Mouse (Mus musculus) myocyte (in vitro differentiated cells): ENCODE data around the gene Prok2. TPM values are rescaled to one million over a fixed set of nuclear protein-coding genes. Genes with fewer than 3 reads are reported as not detected.

ENCODE experiments used
- H3K27me3 ChIP-seq: one replicate; pipeline ENCODE4 v1.6.1; 2011; ENCODE audit not compliant: control insufficient read depth, insufficient read depth, insufficient read length
- H3K36me3 ChIP-seq: one replicate; pipeline ENCODE4 v1.6.1; 2011; ENCODE audit not compliant: control insufficient read depth, insufficient read depth
- H3K4me2 ChIP-seq: one replicate; pipeline ENCODE4 v1.6.1; 2011; ENCODE audit warnings: low read depth, control low read depth
- H3K4me3 ChIP-seq: one replicate; pipeline ENCODE4 v1.5.1; 2011; ENCODE audit warnings: mild to moderate bottlenecking, control low read depth, moderate library complexity
- H3K79me2 ChIP-seq: one replicate; pipeline ENCODE4 v1.6.1; 2011; ENCODE audit not compliant: control insufficient read depth, insufficient read depth
- H3ac ChIP-seq: one replicate; pipeline ENCODE4 v1.6.1; 2011; ENCODE audit not compliant: control insufficient read depth, insufficient read length
- CEBPB ChIP-seq: IDR thresholded peaks from 2 replicates; pipeline ENCODE4 v1.6.1; 2011; ENCODE audit warnings: mild to moderate bottlenecking, moderate library complexity; ENCODE audit not compliant: poor library complexity, insufficient read depth, severe bottlenecking
- E2F4 ChIP-seq: IDR thresholded peaks from one replicate; pipeline ENCODE4 v1.6.1; 2011; ENCODE audit warnings: mild to moderate bottlenecking, control low read depth, moderate library complexity; ENCODE audit not compliant: insufficient read depth
- MAX ChIP-seq: IDR thresholded peaks from one replicate; pipeline ENCODE4 v1.6.1; 2011; ENCODE audit warnings: low read depth, mild to moderate bottlenecking, control low read depth
- MYOD1 ChIP-seq, 3 experiments: IDR thresholded peaks; one replicate each; pipeline ENCODE4 v1.6.1; 2011; ENCODE audit warnings: control low read depth in 2 of 3, low read depth in 2 of 3, mild to moderate bottlenecking in 2 of 3, moderate library complexity in 1 of 3; ENCODE audit not compliant: insufficient read length in 2 of 3, control insufficient read depth in 1 of 3
- MYOG ChIP-seq, 3 experiments: IDR thresholded peaks; one replicate each; pipeline ENCODE4 v1.6.1; 2011; ENCODE audit warnings: control low read depth in 2 of 3, low read depth in 2 of 3, mild to moderate bottlenecking in 2 of 3; ENCODE audit not compliant: insufficient read length in 2 of 3, control insufficient read depth in 1 of 3, insufficient read depth in 1 of 3
- POLR2A ChIP-seq: IDR thresholded peaks from one replicate; pipeline ENCODE4 v1.6.1; 2011; ENCODE audit warnings: low read depth, mild to moderate bottlenecking, control low read depth, moderate library complexity; ENCODE audit not compliant: insufficient read length
- POLR2AphosphoS2 ChIP-seq: IDR thresholded peaks from one replicate; pipeline ENCODE4 v1.6.1; 2011; ENCODE audit warnings: low read depth, control low read depth; ENCODE audit not compliant: insufficient read length
- REST ChIP-seq: IDR thresholded peaks from one replicate; pipeline ENCODE4 v1.6.1; 2011; ENCODE audit warnings: mild to moderate bottlenecking, control low read depth, moderate library complexity; ENCODE audit not compliant: insufficient read depth, insufficient read length
- SRF ChIP-seq: IDR thresholded peaks from one replicate; pipeline ENCODE4 v1.6.1; 2011; ENCODE audit warnings: low read depth; ENCODE audit not compliant: control insufficient read depth, insufficient read length
- TCF12 ChIP-seq: IDR thresholded peaks from one replicate; pipeline ENCODE4 v1.6.1; 2011; ENCODE audit warnings: mild to moderate bottlenecking, control low read depth; ENCODE audit not compliant: poor library complexity, insufficient read depth, severe bottlenecking
- TCF3 ChIP-seq: IDR thresholded peaks from one replicate; pipeline ENCODE4 v1.6.1; 2011; ENCODE audit warnings: low read depth, control low read depth; ENCODE audit not compliant: insufficient read length
- USF1 ChIP-seq: IDR thresholded peaks from one replicate; pipeline ENCODE4 v1.6.1; 2011; ENCODE audit warnings: low read depth, mild to moderate bottlenecking, control low read depth, moderate library complexity
- polyA plus RNA-seq: library from polyadenylated mRNA; unstranded; fragments of >200 nt; fragmentation: generic; extraction: Trizol; gene quantifications from one replicate; pipeline ENCODE4 v1.2.1, GENCODE M21; 2012; ENCODE audit warnings: missing spikeins

The Prok2 gene
- polyA plus RNA-seq, 1 experiment: not detected

DNA sequence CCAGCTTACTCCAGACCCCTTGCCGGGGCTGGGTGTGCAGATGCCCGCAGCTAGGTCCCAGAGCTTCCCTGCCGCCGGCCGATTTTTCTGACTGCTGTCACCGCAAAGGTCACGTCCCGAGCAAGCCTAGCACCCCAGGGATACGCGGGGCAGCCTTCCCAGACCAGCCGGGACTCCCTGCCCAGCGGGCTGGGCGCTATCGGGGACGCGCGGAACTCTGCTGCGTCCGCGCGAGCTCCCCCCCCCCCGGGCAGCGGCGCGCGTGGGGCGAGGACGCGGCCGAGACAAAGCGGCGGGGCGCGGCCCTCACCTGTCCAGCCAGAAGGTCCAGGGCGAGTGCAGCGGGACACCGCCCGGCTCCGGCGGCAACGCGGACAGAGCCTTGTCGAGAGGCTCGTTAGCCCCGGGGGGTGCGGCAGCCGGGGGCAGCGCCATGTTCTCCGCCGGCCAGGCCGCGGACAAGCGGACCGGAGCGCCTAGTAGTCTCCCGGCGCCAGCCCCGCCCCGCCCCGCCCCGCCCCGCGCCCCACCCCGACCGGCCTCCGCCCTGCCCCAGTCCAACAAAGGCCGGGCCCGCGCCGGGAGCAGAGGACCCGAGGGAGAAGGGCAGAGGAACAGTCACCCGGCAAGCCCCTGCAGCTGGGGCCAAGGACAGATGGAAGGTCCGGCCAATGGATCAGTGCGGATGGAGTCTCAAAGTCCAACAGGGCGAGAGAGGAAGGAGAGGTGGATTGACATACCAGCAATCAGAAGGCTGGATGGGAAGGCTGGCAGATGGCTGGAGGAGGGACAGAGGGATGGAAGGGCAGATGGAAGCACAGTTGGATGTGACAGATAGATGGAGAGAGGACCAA lies 59.6 kb downstream of the Prok2 start, which contains the start of the genes Eif4e3 and Gm20696:
Gene Eif4e3 (minus strand): TSS at position 454 of the 854 bp plus-strand sequence.
Gene Gm20696 (minus strand): TSS at position 480 of the 854 bp plus-strand sequence.
- TF ChIP-seq SRF: no peak
- peak in 1 of 3 experiments; percentile 36 for TF ChIP-seq MYOG (IDR thresholded peaks at IDR 0.05; ENCODE audit: control insufficient read depth in 1 of 3, insufficient read depth in 1 of 3, insufficient read length in 2 of 3, low read depth in 2 of 3)
- TF ChIP-seq MAX: no peak
- no peak for TF ChIP-seq TCF12
- TF ChIP-seq CEBPB: no peak
- no peak for TF ChIP-seq REST
- TF ChIP-seq MYOD1 (IDR thresholded peaks at IDR 0.05; ENCODE audit: control insufficient read depth in 1 of 3, insufficient read length in 2 of 3, low read depth in 2 of 3): peak in 2 of 3 experiments; percentile 15 to 29
- no peak for TF ChIP-seq TCF3
- peak; percentile 85 for TF ChIP-seq POLR2A
- no peak for TF ChIP-seq USF1
- TF ChIP-seq POLR2AphosphoS2: peak; percentile 46
- TF ChIP-seq E2F4: no peak
- no peaks in the 10 kb centered on the region for H3K36me3 ChIP-seq
- no peaks in the 10 kb centered on the region for H3K79me2 ChIP-seq
- peak within 1 kb of the TSS; percentile 94 for H3K4me2 ChIP-seq
- peak within 1 kb of the TSS; percentile 49 for H3ac ChIP-seq
- peak within 1 kb of the TSS; percentile 44 for H3K4me3 ChIP-seq
- H3K27me3 ChIP-seq: no peaks in the 10 kb centered on the region

GRCm38 (mm10) chr6:99665457-99666317 lies 60.5 kb downstream of the Prok2 start:
- Histone ChIP-seq H3K79me2 (no peaks in the 10 kb centered on the region), H3K4me3 (peak overlapping the region; percentile 44), H3K27me3 (no peaks in the 10 kb centered on the region), H3ac (peak overlapping the region; percentile 49), H3K4me2 (peak overlapping the region; percentile 82), H3K36me3 (no peaks in the 10 kb centered on the region)
- TF ChIP-seq SRF (no peak), TCF3 (no peak), TCF12 (no peak), CEBPB (no peak), POLR2AphosphoS2 (no peak), E2F4 (no peak), REST (no peak), POLR2A (no peak), MYOG (IDR thresholded peaks at IDR 0.05; ENCODE audit: control insufficient read depth in 1 of 3, insufficient read depth in 1 of 3, insufficient read length in 2 of 3, low read depth in 2 of 3) (no peak), USF1 (no peak), MYOD1 (IDR thresholded peaks at IDR 0.05; ENCODE audit: control insufficient read depth in 1 of 3, insufficient read length in 2 of 3, low read depth in 2 of 3) (no peak)

GRCm38 (mm10) chr6:99663232-99663631 lies 63.0 kb downstream of the Prok2 start:
- Histone ChIP-seq H3K27me3 (no peaks in the 10 kb centered on the region), H3K79me2 (no peaks in the 10 kb centered on the region), H3K4me2 (no peak overlapping the region), H3ac (no peak overlapping the region), H3K36me3 (no peaks in the 10 kb centered on the region), H3K4me3 (no peak overlapping the region)
- TF ChIP-seq REST (no peak), MAX (no peak), POLR2AphosphoS2 (no peak), MYOD1 (IDR thresholded peaks at IDR 0.05; ENCODE audit: control insufficient read depth in 1 of 3, insufficient read length in 2 of 3, low read depth in 2 of 3) (no peak), E2F4 (no peak), CEBPB (no peak), TCF12 (no peak), TCF3 (no peak), MYOG (IDR thresholded peaks at IDR 0.05; ENCODE audit: control insufficient read depth in 1 of 3, insufficient read depth in 1 of 3, insufficient read length in 2 of 3, low read depth in 2 of 3) (no peak), USF1 (no peak), SRF (no peak), POLR2A (no peak)

Other genes starting within 250 kb of the Prok2 start
- gene Foxp1, start 203.7 kb downstream of the Prok2 start, polyA plus RNA-seq: 17.7 TPM
- gene Eif4e3, start 59.6 kb downstream of the Prok2 start, polyA plus RNA-seq: 6.1 TPM
- gene Gm20696, start 59.6 kb downstream of the Prok2 start, polyA plus RNA-seq: 0.13 TPM
- gene Gpr27, start 33.7 kb downstream of the Prok2 start, polyA plus RNA-seq: not detected